Mouse (Mus musculus) C2C12 (cell line): ENCODE results near the gene Phlpp1. TPM values are rescaled to one million over a fixed set of nuclear protein-coding genes. Genes with fewer than 3 reads are reported as not detected.

ENCODE experiments used
- H3K27me3 ChIP-seq: one replicate; pipeline ENCODE4 v1.6.1; 2011; ENCODE audit not compliant: control insufficient read depth, insufficient read depth, insufficient read length
- H3K36me3 ChIP-seq: one replicate; pipeline ENCODE4 v1.6.1; 2011; ENCODE audit not compliant: control insufficient read depth, insufficient read depth
- H3K4me3 ChIP-seq: one replicate; pipeline ENCODE4 v1.5.1; 2011; ENCODE audit warnings: mild to moderate bottlenecking, control low read depth; ENCODE audit not compliant: poor library complexity, insufficient read depth, severe bottlenecking
- H3K79me2 ChIP-seq: one replicate; pipeline ENCODE4 v1.6.1; 2011; ENCODE audit not compliant: control insufficient read depth, insufficient read depth
- H3K79me3 ChIP-seq: one replicate; pipeline ENCODE4 v1.6.1; 2011; ENCODE audit warnings: low read depth, control low read depth
- H3ac ChIP-seq: one replicate; pipeline ENCODE3; 2011; ENCODE audit warnings: low read depth; ENCODE audit not compliant: control insufficient read depth, insufficient read length
- CEBPB ChIP-seq: IDR thresholded peaks from one replicate; pipeline ENCODE4 v1.6.1; 2011; ENCODE audit warnings: low read depth, mild to moderate bottlenecking, control low read depth, moderate library complexity
- CTCF ChIP-seq: IDR thresholded peaks from one replicate; pipeline ENCODE4 v1.5.1; 2011; ENCODE audit not compliant: control insufficient read depth, insufficient read depth, insufficient read length
- FOSL1 ChIP-seq: IDR thresholded peaks from one replicate; pipeline ENCODE4 v1.8.0; 2011; ENCODE audit warnings: mild to moderate bottlenecking, low read length; ENCODE audit not compliant: poor library complexity, insufficient read depth, severe bottlenecking
- MAX ChIP-seq: IDR thresholded peaks from one replicate; pipeline ENCODE4 v1.6.1; 2011; ENCODE audit warnings: mild to moderate bottlenecking, control low read depth
- MYOD1 ChIP-seq: IDR thresholded peaks from one replicate; pipeline ENCODE4 v1.6.1; 2011; ENCODE audit warnings: low read depth; ENCODE audit not compliant: control insufficient read depth, insufficient read length
- MYOG ChIP-seq: IDR thresholded peaks from one replicate; pipeline ENCODE4 v1.6.1; 2011; ENCODE audit not compliant: control insufficient read depth, insufficient read length; ENCODE audit errors: extremely low read depth
- USF1 ChIP-seq: IDR thresholded peaks from one replicate; pipeline ENCODE4 v1.6.1; 2011; ENCODE audit warnings: low read depth, mild to moderate bottlenecking, control low read depth, moderate library complexity
- polyA plus RNA-seq: library from polyadenylated mRNA; unstranded; fragments of >200 nt; fragmentation: generic; extraction: Trizol; gene quantifications from one replicate; pipeline ENCODE4 v1.2.1, GENCODE M21; 2012; ENCODE audit warnings: missing spikeins

The Phlpp1 gene
- polyA plus RNA-seq, 1 experiment: 6.3 TPM

- TF ChIP-seq MYOG: no peak
- TF ChIP-seq CEBPB: no peak
- no peak for TF ChIP-seq USF1
- TF ChIP-seq FOSL1: no peak
- TF ChIP-seq CTCF: no peak
- TF ChIP-seq MAX: no peak
- TF ChIP-seq MYOD1: no peak
- Histone ChIP-seq H3ac (no peak overlapping the region), H3K79me2 (peaks cover 52% of the 10 kb centered on the region)
Measured at GRCm38 (mm10) chr1:106231345-106231744, 59.8 kb downstream of the Phlpp1 start.

GRCm38 (mm10) chr1:106231805-106232459 lies 60.4 kb downstream of the Phlpp1 start:
- TF ChIP-seq CEBPB (no peak), MYOG (no peak), MAX (no peak), FOSL1 (no peak), CTCF (no peak), MYOD1 (no peak), USF1 (no peak)
- Histone ChIP-seq H3K4me3 (no peak overlapping the region), H3K79me3 (peaks cover 8% of the 10 kb centered on the region), H3K27me3 (no peaks in the 10 kb centered on the region), H3ac (no peak overlapping the region), H3K79me2 (peaks cover 52% of the 10 kb centered on the region), H3K36me3 (no peaks in the 10 kb centered on the region)

More at GRCm38 (mm10) chr1:106231345-106231744, 59.8 kb downstream of the Phlpp1 start:
- H3K27me3 ChIP-seq: no peaks in the 10 kb centered on the region
- peaks cover 4% of the 10 kb centered on the region for H3K79me3 ChIP-seq
- H3K36me3 ChIP-seq: no peaks in the 10 kb centered on the region
- no peak overlapping the region for H3K4me3 ChIP-seq

GRCm38 (mm10) chr1:106232460-106232850 lies 60.9 kb downstream of the Phlpp1 start:
- peaks cover 9% of the 10 kb centered on the region for H3K79me3 ChIP-seq
- no peak for TF ChIP-seq MAX
- no peak for TF ChIP-seq CEBPB
- no peak for TF ChIP-seq MYOG
- no peak for TF ChIP-seq USF1
- no peak for TF ChIP-seq CTCF
- no peak for TF ChIP-seq FOSL1
- TF ChIP-seq MYOD1: no peak

GRCm38 (mm10) chr1:106236986-106237385 lies 65.4 kb downstream of the Phlpp1 start:
- TF ChIP-seq FOSL1: no peak
- TF ChIP-seq MYOD1: no peak
- peaks cover 36% of the 10 kb centered on the region for H3K79me2 ChIP-seq

More at GRCm38 (mm10) chr1:106232460-106232850, 60.9 kb downstream of the Phlpp1 start:
- Histone ChIP-seq H3K79me2 (peaks cover 52% of the 10 kb centered on the region), H3K36me3 (no peaks in the 10 kb centered on the region), H3ac (no peak overlapping the region), H3K27me3 (no peaks in the 10 kb centered on the region), H3K4me3 (no peak overlapping the region)

GRCm38 (mm10) chr1:106240116-106240685 lies 68.6 kb downstream of the Phlpp1 start:
- Histone ChIP-seq H3K27me3 (no peaks in the 10 kb centered on the region), H3ac (no peak overlapping the region), H3K4me3 (no peak overlapping the region), H3K79me2 (peaks cover 35% of the 10 kb centered on the region), H3K36me3 (no peaks in the 10 kb centered on the region), H3K79me3 (peaks cover 17% of the 10 kb centered on the region)
- TF ChIP-seq USF1: no peak
- TF ChIP-seq CEBPB: no peak
- no peak for TF ChIP-seq MYOG
- no peak for TF ChIP-seq FOSL1
- no peak for TF ChIP-seq CTCF
- no peak for TF ChIP-seq MYOD1
- TF ChIP-seq MAX: no peak

More at GRCm38 (mm10) chr1:106236986-106237385, 65.4 kb downstream of the Phlpp1 start:
- no peak overlapping the region for H3ac ChIP-seq
- no peak overlapping the region for H3K4me3 ChIP-seq
- H3K27me3 ChIP-seq: no peaks in the 10 kb centered on the region
- H3K36me3 ChIP-seq: no peaks in the 10 kb centered on the region
- H3K79me3 ChIP-seq: peaks cover 11% of the 10 kb centered on the region

- H3K4me3 ChIP-seq: no peak overlapping the region
- no peaks in the 10 kb centered on the region for H3K36me3 ChIP-seq
- no peak overlapping the region for H3ac ChIP-seq
- H3K79me2 ChIP-seq: peaks cover 35% of the 10 kb centered on the region
- TF ChIP-seq MAX: no peak
- no peak for TF ChIP-seq CTCF
- peaks cover 17% of the 10 kb centered on the region for H3K79me3 ChIP-seq
- no peaks in the 10 kb centered on the region for H3K27me3 ChIP-seq
Measured at GRCm38 (mm10) chr1:106241059-106241458, 69.5 kb downstream of the Phlpp1 start.
